Mouse (Mus musculus): ENCODE measurements at regions not wholly inside any gene's neighbourhood (a gene's known extent, or its start where the extent isn't known, plus 50 kb on each side); places are given as distances from the start of the nearest gene placed in this dataset.

DNA sequence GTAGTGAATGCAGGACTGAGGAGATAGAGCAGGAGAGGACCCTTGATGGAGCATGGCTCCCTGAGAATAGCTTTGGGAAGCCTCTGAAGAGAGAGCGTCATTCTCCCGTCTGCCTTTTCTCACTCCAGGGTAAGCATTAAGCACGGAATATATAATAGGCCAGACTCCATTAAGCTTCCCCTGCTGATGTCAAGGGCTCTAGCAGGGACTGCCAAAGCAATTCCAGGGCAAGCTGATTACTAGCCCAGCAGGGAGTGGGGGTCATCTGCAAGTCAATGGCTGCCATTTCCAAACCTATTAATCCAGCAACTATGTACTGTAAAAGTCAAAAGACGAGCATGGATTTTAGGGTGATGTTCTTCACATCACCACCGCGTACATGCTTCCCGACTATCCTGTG, 111.2 kb upstream of the Arl4c start:
- DNase-seq, result peak; percentile 64

GRCm38 (mm10) chr1:88816376-88816945, 114.4 kb upstream of the Arl4c start:
- DNase-seq, result peak; percentile 76

DNA sequence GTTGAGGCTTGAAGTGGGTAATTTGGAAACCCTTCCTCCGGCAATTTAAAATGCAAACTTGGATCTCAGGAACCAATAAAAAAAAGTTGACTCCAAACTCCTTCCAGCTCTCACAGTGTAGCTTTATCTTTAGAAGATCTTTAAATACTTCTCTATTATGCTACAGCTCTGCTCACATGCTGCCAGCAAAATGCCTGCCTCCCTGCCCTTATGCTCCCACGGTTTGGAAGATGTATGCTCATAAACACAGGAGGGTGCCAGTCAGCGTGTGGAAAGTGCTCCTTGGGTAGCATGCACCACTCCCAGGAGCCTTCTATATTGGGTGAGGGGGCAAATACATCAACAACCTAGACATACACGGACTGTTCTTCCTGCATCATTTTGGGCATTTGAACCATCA, 123.2 kb upstream of the Arl4c start:
- DNase-seq, result no peak

DNA sequence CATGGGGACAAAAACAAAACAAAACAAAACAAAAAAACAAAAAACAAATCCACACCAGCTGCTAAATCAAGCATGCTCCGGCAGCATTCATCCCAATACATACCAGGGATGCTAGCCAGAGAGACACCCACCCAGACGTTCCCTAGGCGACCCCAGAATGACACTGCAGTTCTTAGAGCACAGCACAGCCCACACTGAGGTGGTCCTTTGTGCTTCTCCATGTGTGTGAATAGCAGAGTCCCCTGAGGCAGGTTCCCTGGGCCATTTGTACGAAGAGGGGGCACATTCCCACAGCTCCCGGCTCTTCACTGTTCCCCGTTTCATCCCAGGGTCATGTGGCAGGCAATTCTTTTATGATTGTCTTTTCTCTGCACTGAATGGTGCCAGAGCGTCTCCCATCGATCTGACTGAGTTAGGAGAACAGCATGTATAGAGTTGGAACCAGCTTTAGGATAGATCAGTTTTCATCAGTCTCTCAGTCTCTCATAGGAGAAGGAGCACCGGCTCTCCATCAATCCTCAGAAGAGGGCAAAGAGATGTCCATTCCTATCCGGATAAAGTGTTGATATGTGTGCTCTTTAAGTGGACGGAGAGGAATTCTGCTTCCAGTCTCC, 136.7 kb upstream of the Arl4c start:
- no peak for DNase-seq

- no peak for DNase-seq
Measured at GRCm38 (mm10) chr1:88839407-88839976, 137.5 kb upstream of the Arl4c start.

DNA sequence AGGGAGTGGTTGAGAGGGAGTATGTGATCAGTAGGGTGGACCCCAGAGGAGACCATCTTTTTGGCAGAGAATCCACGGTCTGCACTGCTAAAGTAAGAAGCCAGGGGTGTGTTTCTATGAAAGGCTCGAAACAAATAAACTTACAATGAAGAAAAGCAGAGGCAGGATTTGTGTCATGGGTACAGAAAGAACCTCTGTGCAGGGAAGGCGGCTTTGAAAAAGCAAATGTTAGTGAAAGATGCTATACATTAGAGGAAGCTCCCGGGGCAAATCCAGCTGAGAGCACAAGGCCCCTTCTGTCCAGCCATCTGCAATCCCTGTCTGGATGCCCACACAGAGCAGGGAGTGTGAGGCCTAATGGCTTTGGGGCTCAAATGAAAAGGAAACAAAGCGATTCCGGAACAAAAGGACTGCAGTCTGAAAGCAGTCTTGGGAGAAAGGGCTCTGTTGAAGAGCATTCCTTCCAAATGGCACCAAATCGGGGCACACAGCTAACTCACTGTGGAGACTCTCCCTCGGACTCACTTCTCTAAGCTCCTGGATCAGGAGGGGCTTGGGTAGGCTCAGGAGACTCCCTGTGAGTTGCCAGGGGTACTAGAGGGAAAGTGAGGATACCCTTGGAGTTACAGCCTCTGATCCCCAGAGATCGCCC, 138.1 kb upstream of the Arl4c start:
- no peak for DNase-seq

GRCm38 (mm10) chr1:88840991-88841592, 139.1 kb upstream of the Arl4c start:
- peak; percentile 58 for DNase-seq

DNA sequence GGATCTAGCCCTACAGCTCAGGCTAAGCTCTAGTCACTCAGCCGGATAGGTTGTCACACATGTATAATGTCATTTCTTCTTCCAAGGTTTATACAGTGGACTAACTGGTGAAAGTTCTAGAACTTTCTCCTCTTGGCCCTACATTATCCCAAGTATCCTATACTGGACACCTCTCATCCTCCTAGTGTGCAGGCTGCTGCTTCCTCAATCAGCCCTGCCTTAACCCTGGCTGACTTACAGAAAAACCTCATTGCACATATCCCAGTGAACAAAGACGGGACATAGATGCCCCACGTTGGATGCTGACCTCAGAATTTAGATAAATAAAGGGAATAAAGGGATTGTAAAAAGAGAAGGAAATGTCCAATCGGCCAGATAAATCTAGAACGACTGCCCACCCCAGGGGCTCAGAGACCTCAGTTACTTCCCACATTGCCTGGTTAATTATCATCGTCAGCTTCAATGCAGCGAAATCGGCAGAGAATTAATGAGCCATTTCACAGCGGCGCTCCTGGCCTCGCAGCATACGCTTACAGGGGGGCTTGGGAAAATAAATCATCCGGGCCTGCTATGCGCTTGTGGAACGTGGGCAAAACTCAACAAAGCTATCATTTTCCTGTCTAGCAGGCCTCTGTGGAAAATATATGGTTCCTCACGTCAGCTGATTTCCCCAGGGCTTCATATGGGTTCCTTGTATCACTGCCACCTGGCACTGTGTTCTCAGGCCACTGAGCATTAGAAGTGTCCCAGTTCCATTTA, 145.5 kb upstream of the Arl4c start:
- DNase-seq, result peak; percentile 53

DNA sequence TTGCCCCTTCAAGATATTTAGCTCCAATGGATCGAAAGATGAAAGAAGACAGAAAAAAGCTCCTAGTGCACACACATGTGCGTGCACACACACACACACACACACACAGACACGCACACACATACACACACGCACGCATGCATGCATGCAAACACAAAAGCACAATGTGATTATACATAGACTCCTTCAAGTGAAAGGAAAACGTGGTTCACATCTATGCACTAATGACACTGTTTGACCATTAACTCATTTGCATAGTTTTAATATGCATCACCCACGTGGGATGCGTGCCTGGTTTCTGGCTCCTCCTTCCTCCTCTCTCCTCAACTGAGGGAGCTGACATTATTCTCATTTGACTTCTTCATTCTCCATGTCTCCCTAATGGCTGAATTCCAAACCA, 146.2 kb upstream of the Arl4c start:
- no peak for DNase-seq

DNA sequence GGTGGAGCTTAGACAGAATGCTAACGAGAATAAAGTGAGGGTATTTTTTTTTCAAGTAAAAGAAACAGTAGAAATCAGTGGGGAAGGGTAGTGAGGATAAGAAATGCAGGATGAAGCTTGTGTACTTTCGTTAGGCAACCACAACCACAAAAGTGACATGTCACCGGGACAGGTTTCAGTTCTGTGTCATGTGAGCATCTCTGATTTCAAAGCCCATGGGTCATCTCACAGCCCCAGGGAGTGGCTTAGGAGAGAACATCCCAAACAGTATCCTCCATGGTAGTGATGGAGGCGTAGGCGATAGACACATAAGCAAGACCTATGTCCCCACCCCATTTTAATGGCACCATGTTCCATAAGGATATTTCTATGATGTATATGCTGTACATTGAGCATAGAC, 147.4 kb upstream of the Arl4c start:
- DNase-seq, result peak; percentile 63

DNA sequence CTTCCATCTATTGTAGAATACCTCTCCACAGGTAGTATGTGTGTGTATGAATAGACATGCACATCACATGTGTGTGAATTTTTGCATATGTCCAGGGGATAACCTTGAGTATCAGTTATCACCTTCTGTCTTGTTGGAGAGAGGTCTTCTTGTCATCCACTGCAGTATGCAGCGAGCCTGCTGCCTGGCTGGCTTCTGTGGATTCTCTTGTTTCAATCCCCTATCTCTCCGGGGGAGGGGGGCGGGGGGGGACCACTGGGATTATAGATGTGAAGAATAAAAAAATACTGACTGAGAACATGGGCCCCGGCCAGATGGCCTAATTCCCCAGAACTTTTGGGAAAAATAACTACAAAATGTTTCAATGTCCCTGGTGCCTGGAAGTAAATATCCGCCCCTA, 149.9 kb upstream of the Arl4c start:
- peak; percentile 54 for DNase-seq

DNA sequence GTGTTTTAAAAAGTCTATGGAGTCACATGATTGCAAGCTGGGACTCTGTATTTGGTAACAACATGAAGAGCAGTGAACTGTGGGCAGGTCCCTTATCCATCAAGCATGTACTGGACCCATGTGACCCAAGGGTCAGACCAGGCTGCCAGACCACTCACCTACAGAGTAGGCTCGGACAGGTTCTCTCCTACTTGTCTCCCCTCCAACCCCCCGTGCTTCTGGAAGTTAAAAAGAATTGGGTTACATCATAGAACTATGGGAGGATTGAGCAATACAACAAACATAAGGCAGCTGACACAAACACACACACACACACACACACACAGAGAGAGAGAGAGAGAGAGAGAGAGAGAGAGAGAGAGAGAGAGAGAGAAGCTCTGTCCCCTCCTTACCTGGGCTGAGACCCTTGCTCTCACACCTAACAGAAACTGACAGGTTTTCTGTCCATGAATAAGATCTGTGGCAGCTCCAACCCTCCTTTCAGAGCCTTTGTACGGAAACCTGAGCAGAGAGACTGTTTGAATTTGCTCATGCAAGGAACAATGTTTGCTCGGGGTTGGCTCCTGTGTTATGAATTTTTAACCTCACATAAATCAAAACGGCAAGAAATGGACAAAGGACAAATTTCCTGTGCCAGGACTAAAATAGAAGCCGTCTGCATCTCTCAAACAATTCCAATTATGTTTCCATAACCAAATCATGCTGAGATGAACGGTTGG, 159.0 kb upstream of the Arl4c start:
- DNase-seq, result peak; percentile 18

- DNase-seq, result peak; percentile 18
Measured at GRCm38 (mm10) chr1:88861590-88861935, 159.5 kb upstream of the Arl4c start.

DNA sequence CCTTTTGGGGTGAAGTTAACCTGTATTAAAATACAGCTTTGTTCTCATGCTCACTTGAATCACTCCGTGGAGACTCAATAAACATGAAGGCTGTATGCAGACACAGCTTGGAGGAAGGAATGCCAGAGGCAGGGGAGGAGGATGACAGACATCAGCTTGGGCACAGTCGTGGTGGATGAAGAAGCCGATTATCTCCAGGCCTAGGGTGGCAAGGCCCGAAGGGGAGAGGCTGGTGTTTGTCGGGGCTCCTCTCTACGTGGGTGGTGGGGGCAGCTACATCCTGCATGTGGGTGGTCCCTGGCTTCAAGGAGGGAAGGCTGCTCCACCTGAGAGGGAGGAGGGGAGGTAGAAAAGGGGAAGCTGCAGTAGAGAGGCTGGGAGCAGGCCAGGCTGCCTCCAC, 163.4 kb upstream of the Arl4c start:
- DNase-seq, result peak; percentile 68

GRCm38 (mm10) chr1:88866571-88866970, 164.6 kb upstream of the Arl4c start:
- peak; percentile 55 for DNase-seq

- DNase-seq, result peak; percentile 68
Measured at GRCm38 (mm10) chr1:88867138-88867537, 165.1 kb upstream of the Arl4c start.

DNA sequence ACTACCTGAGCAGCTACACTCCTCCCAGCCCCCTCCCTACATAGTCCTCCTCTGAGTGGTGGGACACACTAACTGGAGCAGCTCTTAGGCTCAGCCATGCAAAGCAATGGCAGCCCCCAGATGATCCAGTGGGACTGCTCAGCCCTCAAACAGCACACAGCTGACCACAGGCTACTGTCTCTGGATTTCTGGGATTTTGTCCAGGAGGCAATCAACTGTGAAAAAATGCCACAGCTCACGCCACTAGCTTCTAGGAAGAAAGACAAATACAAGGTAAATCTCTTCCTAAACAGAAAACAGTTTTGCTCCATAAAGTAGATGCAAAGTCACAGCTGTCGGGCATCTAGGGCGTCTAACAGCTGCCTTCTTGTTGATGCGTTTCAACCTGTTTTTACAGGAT, 167.9 kb upstream of the Arl4c start:
- DNase-seq, result no peak

GRCm38 (mm10) chr1:88875356-88875755, 173.3 kb upstream of the Arl4c start:
- DNase-seq, result no peak

- no peak for DNase-seq
Measured at GRCm38 (mm10) chr1:88877441-88877840, 175.4 kb upstream of the Arl4c start.

DNA sequence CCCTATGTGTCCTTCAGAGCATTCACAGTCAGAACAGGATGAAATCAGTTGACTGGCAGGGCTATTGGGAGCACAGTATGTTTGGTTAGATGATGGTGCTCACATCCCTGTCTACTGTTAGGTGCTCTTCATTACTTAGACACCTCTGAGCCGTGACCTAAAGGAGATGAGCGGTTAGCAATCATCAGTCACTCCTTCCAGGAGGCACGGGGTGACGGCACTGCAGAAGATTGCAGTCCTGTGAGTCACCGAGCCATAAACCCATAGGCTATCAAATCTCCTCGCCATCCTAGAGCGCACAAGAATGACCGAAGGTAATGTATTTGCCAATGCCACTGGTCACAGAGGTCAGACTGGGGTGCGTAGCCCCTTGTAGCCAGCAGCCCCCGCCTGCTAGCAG, 176.8 kb upstream of the Arl4c start:
- DNase-seq, result no peak

- no peak for DNase-seq
Measured at GRCm38 (mm10) chr1:88879367-88879766, 177.3 kb upstream of the Arl4c start.

DNA sequence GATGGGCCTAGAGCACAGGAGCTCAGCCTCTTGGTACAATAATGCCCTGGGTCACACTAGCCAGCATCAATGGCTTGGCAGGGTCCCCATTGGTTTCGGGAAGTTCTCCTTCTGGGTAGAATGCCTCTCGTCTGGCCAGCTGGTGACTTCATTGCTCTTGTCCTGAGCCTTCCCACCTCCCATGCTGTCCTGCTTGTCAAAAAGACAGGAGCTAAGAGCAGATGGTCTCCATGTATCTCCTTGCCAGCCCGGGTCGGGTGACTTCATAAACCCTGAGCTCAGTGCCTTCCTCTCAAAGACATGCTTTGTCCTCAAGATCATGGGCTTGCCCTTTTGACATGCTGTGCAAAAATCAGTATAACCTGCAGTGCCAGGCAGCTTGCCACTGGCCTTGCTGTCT, 179.2 kb upstream of the Sh3bp4 start:
- peak; percentile 79 for DNase-seq

GRCm38 (mm10) chr1:88902426-88902825, 167.8 kb upstream of the Sh3bp4 start:
- no peak for DNase-seq

All from heart, adult 11 months (tissue).